Mouse (Mus musculus): Measurements from ENCODE around the gene Oas1a.
"Not testable (repeated sequence)": the region's sequence is repeated elsewhere in the genome, so short reads cannot be mapped to it uniquely, and the experiment has no call there.

GRCm38 (mm10) chr5:120919156-120919935 is 12.0 kb upstream of the Oas1a start:
- TF ChIP-seq POLR2A, CTCF (IDR thresholded peaks at IDR 0.05; ENCODE audit: extremely low read depth, insufficient read depth, low read length): not testable (repeated sequence)

All from cortical plate, adult 2 months (tissue).